Mouse (Mus musculus) macrophage (primary cell): ENCODE results near the gene Arhgef33. TPM values are rescaled to one million over a fixed set of nuclear protein-coding genes. Genes with fewer than 3 reads are reported as not detected.
"Not testable (repeated sequence)": the region's sequence is repeated elsewhere in the genome, so short reads cannot be mapped to it uniquely, and the experiment has no call there.

Experiments
- H3K27ac ChIP-seq: fragments of 350-480 bp; formaldehyde crosslinking; 2 replicates; pipeline ENCODE4 v1.9.0; 2021
- H3K36me3 ChIP-seq: fragments of 350-480 bp; formaldehyde crosslinking; 2 replicates; pipeline ENCODE4 v1.9.0; 2021; ENCODE audit errors: inconsistent target
- H3K4me3 ChIP-seq: fragments of 350-480 bp; formaldehyde crosslinking; 2 replicates; pipeline ENCODE4 v1.9.0; 2021; ENCODE audit errors: inconsistent target
- H3K79me2 ChIP-seq: fragments of 350-480 bp; formaldehyde crosslinking; 2 replicates; pipeline ENCODE4 v1.9.0; 2021; ENCODE audit errors: inconsistent target
- WGBS: methylation state at CpG from one replicate; pipeline ENCODE4 v1.1.7; 2026; ENCODE audit warnings: inconsistent platforms; ENCODE audit not compliant: missing documents; 5-methylcytosine and 5-hydroxymethylcytosine counted together
- polyA plus RNA-seq: library from polyadenylated mRNA; stranded (reverse); fragments of 250-400 nt; gene quantifications from 3 replicates; pipeline ENCODE4 v1.2.4, GENCODE M21; 2018; ENCODE audit warnings: inconsistent platforms

Arhgef33 gene
- polyA plus RNA-seq, 1 experiment from 2014 or later: 0.32 TPM

DNA sequence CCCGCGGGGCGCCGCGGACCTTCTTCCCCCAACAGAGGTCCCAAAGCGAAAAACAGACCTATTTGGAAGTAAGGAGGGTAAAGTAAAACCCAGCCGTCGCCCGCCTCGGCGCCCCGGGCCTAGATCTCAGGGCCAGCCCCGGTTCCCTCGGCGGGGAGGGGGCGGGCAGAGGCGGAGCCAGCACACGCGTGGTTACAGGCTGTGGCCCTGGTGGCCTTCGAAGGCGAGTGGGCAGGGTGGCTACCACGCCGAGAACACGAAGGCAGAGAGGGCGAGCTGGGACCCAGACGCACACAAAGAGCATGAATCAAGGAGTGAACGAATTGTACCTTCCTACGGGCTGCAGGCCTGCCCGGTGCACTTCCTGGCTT lies 66.5 kb downstream of the Arhgef33 start:
- 34% methylated on average over 29 of the region's 29 CpGs for WGBS
- Histone ChIP-seq H3K36me3 (no peaks in the 10 kb centered on the region), H3K4me3 (no peak overlapping the region), H3K79me2 (no peaks in the 10 kb centered on the region), H3K27ac (no peak overlapping the region)

DNA sequence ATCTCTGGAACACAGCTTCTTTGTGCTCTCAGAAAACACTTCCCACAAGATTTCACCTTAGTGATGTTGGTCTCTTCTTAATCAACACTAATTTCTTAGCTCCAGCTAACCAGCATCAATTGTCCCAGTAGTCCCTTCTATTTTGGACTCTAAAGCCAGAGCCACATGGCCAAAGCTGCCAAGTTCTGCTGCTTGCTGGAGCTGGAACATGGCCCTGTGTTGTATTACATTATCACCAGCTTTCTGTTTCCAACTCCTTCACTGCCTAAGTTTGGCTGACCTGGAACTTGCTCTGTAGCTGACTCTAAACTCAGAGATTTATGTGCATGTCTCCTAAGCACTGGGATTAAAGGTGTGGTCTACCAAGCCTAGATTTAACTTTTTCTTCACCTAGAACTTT lies 71.2 kb downstream of the Arhgef33 start:
- not testable (repeated sequence) for H3K27ac ChIP-seq, H3K36me3 ChIP-seq, H3K4me3 ChIP-seq, H3K79me2 ChIP-seq

DNA sequence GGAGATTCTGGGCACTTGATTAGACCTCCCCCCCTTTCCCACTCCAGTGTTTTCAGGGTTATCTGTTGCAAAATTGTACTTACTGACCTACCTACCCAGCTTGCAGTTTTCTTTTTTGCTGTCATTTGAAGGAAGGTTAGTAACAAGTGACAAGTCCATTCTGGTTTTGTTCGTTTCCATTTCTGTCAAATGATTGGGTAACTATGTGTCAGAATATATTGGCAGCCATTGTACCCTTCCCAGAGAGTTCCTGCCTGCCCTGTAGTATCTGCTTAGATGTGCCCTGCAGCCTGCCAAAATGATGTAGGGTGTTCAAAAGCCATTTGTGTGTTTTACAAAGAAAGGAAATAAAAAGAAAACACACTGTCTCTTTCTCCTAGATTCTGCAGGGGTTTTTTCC lies 78.5 kb downstream of the Arhgef33 start:
- Histone ChIP-seq H3K27ac (no peak overlapping the region), H3K4me3 (no peak overlapping the region), H3K79me2 (no peaks in the 10 kb centered on the region), H3K36me3 (no peaks in the 10 kb centered on the region)
- 50% methylated on average over 1 of the region's 1 CpGs for WGBS

DNA sequence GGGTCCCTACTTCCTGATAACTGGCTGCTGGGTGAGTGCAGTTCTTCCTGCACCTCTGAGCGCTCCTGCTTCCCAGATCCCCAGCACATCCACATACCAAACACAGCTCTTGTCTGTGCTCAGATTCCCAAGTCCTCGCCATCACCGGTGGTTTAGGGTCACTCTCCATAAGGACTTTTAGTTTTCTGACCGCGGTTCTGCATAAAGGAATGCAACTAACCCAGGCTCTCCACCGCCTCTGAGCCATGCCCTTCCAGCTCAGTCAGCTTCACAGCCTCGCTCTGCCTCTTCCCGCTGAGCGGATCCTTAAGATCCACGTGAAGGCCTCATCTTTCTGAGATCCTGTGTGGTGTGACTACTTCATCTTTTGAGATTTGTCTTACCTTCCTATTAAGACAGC lies 82.8 kb downstream of the Arhgef33 start:
- H3K36me3 ChIP-seq: no peaks in the 10 kb centered on the region
- no peaks in the 10 kb centered on the region for H3K79me2 ChIP-seq
- no peak overlapping the region for H3K4me3 ChIP-seq
- 94% methylated on average over 10 of the region's 10 CpGs for WGBS
- H3K27ac ChIP-seq: no peak overlapping the region

DNA sequence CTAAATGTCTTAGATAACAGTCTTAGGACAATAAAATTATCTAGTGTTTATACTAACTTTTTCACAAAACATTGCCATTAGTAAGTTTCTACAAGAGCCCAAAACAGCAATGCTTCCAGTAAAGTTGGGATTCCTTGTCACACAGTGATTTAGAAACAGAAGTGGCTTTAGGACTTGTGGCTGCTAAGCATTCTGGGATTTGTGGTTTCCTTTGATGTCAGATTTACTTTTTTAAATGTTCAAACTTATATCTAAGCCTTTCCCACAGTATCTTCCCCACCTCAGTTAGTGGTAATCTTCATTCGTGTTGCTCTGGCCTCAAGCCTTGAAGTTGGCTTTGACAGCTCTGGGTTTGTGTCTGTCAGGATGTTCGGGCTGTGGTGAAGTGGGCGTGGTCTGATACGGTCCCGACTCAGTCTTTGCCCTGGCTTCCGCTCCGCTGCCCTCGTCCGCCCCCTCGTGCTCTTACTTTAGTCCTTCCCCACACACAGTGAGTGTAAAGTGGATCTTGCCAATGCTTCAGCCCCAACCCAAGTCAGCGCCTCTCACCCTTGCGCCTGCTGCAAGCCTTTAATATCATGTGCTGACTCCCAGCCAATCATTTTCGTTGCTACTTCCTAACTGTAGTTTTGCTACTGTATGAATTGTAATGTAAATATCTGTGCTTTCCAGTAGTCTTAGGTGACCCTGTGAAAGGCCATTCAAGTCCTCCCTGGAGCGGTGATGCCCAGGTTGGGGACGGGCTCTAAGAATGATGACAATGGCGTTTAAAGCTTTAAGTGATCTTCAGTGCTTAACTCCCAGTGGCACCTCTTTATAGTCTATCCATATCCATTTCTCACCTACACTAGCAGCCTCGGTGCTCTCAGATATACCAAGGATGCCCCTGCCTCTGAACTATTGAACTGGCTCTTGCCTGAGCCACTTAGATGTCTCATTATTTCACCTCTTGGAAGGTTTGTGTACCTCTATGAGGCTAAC lies 84.5 kb downstream of the Arhgef33 start:
- WGBS: 25% methylated on average over 15 of the region's 17 CpGs
- no peaks in the 10 kb centered on the region for H3K79me2 ChIP-seq
- no peaks in the 10 kb centered on the region for H3K36me3 ChIP-seq
- H3K4me3 ChIP-seq: peak overlapping the region; percentile 35
- 0 out of 2 replicates have a peak overlapping the region, but pooled peaks have one; percentile 7 for H3K27ac ChIP-seq

DNA sequence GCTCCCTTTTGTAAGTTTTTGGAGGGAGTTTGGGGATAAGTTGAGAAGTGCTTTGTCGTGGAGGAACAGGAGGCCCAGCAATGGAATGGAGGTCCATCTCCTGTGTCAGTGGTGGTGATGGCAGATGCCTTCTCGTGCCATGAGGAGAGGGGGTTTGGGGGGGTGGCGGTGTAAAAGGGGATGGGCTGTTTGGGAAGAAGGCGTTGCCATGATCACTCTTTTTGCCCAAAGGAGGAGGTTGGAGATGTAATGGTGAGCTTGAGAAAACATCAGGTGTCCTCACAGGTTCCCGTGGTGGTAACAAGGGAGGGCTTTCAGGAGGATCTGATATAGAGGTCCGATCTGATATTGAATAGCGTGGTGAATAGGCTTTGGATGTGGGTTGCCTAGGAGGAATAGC lies 91.0 kb downstream of the Arhgef33 start:
- no peak overlapping the region for H3K27ac ChIP-seq
- 96% methylated on average over 7 of the region's 7 CpGs for WGBS

DNA sequence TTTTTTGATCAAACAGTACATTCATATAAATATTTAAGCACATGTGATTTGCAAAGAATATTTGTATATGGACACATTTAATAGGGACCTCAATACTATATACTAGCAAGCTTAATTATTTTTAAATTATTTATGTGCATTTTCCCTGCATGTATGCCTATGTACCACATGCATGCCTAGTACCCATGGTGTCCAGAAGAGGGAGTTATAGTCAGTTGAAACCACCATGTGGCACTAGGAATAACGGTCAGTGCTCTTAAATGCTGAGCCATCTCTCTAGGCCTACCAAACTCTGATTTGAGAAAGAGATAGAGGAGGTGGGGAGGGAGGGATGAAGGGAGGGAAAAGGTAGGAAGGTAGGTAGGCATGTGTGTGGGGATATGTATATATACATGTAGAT lies 104.0 kb downstream of the Arhgef33 start:
- H3K36me3 ChIP-seq: peaks cover 74% of the 10 kb centered on the region
- no peak overlapping the region for H3K4me3 ChIP-seq
- 78% methylated on average over 1 of the region's 1 CpGs for WGBS
- H3K27ac ChIP-seq: no peak overlapping the region
- no peaks in the 10 kb centered on the region for H3K79me2 ChIP-seq

More for the DNA sequence above, 91.0 kb downstream of the Arhgef33 start:
- H3K4me3 ChIP-seq: no peak overlapping the region
- H3K79me2 ChIP-seq: no peaks in the 10 kb centered on the region
- H3K36me3 ChIP-seq: peaks cover 20% of the 10 kb centered on the region; the same call in 1 of the 2 replicates

DNA sequence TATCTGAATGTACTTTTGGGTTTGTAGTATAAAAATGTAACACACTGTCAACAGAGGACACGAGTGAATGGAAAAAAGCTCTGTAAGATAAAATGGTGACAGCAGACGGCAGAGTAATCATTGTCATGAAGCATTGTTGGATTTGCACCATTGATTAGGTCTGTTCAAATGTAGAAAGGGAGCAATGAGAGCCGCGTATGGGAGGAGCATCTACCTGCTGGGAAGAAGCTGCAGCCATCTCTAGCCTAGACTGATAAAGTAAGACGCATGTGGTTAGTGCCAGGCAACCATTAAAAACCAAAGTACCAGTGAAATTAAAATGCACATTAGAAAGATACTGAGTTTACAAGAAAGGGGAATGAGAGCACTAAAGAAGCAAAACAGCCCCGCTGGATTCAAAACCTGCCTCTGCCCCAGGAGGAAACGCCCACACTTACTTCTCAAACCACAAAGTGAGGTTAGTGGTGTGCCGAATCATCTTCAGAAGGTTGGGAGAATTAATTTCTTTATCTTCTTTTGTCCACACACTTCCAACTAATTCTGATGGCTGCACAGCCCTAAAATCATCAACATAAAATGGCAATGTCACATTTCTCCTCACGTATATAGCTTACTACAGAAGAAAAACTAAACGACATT lies 111.5 kb downstream of the Arhgef33 start:
- Histone ChIP-seq H3K27ac (no peak overlapping the region), H3K79me2 (no peaks in the 10 kb centered on the region), H3K36me3 (peaks cover 50% of the 10 kb centered on the region), H3K4me3 (no peak overlapping the region)
- 75% methylated on average over 10 of the region's 10 CpGs for WGBS

DNA sequence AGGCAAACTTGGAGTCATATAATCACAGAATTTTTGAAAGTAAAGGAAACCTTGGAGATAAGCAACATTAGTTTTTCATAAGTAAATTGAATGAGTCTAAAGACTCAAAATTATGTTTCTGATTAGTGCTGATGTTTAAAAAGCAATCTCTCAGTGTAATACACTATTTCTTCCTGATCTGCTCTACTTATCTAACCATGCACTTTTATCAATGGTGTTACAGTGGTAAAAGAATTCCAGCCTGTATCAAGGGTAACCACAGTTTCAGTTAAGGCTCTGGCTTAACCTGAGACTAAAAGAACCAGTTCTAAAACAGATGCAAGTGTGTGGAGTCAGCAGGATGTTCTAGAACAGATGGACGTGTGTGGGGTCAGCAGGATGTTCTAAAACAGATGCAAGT lies 113.8 kb downstream of the Arhgef33 start:
- no peaks in the 10 kb centered on the region for H3K79me2 ChIP-seq
- 86% methylated on average over 1 of the region's 1 CpGs for WGBS
- H3K36me3 ChIP-seq: peaks cover 35% of the 10 kb centered on the region
- no peak overlapping the region for H3K27ac ChIP-seq
- no peak overlapping the region for H3K4me3 ChIP-seq

DNA sequence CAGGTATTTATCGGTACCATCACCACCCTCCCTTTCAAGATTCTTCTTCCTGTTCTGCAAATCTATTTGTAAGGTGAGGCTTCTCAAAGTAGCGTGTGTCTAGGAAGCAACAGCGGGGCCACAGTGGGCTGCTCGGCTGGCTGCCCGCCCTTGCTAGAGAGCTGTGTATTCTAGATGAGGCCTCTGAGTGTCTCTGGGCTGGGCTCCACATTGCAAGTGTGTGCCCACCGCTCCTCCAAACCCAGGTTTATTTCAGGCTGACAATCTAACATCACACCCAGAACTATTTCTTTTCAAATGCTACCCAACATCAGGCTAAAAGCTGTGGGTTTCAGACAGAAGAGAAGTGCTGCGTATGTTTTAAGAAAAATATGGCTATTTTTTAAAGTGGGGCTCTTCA lies 119.0 kb downstream of the Arhgef33 start:
- no peak overlapping the region for H3K27ac ChIP-seq
- no peak overlapping the region for H3K4me3 ChIP-seq
- H3K36me3 ChIP-seq: peaks cover 11% of the 10 kb centered on the region
- 98% methylated on average over 7 of the region's 7 CpGs for WGBS
- H3K79me2 ChIP-seq: no peaks in the 10 kb centered on the region

DNA sequence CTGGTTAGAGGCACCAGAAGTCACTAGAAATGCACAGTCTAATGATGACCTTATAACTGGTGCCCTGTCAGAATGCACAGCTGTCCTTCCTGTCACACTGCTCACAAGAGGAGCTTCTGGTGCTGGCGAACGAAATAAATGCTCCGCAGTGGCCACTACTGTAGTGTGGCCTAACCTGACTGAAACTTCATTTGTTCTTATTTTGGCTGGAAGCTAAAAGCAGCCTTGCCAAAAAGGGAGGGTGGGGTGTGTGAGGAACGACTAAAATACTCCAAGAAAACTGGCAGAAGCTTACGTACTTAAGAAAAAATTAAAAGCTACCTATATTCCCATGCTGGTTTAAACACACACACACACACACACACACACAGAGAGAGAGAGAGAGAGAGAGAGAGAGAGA lies 119.7 kb downstream of the Arhgef33 start:
- WGBS: 99% methylated on average over 5 of the region's 5 CpGs
- peaks cover 11% of the 10 kb centered on the region for H3K36me3 ChIP-seq
- H3K27ac ChIP-seq: no peak overlapping the region
- no peak overlapping the region for H3K4me3 ChIP-seq
- no peaks in the 10 kb centered on the region for H3K79me2 ChIP-seq

DNA sequence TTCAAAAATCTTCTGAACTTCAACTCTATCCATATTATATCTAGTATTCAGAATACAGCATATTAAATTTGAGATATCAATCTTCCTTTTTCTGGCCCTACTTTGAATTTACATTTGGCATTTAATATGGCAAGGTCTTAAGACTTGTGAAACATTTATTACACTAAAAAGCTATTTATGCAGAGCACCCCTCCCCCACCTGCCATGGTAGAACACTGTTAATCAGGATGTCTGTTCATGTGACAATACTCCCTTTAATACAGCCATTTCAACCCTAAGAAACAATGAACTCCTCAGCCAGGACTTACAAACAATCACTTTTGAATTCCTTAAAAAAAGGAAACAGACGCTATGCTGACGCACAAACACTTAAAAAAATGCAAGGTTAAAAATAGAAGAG lies 120.8 kb downstream of the Arhgef33 start:
- no peak overlapping the region for H3K4me3 ChIP-seq
- no peak overlapping the region for H3K27ac ChIP-seq
- H3K36me3 ChIP-seq: peaks cover 2% of the 10 kb centered on the region
- 95% methylated on average over 2 of the region's 2 CpGs for WGBS
- H3K79me2 ChIP-seq: no peaks in the 10 kb centered on the region

DNA sequence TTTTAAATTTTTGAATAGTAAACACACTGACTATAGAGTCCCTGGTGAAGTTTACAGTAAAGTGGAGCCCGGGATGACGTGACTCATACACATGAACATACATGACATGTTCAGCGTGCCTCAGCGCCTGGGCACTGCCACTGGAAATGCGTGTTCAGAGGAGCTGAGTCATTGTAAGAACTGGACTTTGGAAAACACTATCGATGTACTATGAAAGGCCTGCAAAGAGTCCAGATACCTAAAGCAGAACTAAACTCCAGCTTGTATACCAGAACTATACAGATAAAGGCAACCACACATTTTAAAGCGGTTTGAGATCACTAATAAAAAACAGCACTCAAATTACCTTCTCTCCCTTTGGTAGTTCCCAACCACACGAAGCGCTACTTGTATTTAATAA lies 124.8 kb downstream of the Arhgef33 start:
- no peaks in the 10 kb centered on the region for H3K79me2 ChIP-seq
- 93% methylated on average over 9 of the region's 9 CpGs for WGBS
- H3K36me3 ChIP-seq: peaks cover 9% of the 10 kb centered on the region

DNA sequence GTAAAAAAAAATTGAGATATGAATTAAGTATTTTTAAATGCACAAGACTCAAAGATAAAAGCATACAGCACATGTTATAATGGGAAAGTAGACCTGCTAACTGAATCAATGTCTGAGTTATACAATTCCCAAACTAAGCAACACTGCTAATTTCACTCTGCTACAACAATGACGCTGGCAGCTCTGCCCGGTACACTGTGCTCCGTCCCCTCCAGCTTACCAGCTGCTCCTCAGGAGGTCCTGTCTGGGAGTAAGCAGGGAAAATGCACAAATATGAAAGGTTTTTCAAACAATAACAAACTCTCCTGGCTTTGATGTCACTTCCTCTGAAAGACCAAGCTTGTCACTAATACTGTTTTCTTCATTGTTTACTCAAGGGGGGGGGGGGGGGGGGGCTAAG lies 127.2 kb downstream of the Arhgef33 start:
- Histone ChIP-seq H3K79me2 (no peaks in the 10 kb centered on the region), H3K36me3 (peaks cover 12% of the 10 kb centered on the region), H3K27ac (no peak overlapping the region), H3K4me3 (no peak overlapping the region)
- 94% methylated on average over 3 of the region's 3 CpGs for WGBS

More for the DNA sequence above, 124.8 kb downstream of the Arhgef33 start:
- Histone ChIP-seq H3K4me3 (no peak overlapping the region), H3K27ac (no peak overlapping the region)

DNA sequence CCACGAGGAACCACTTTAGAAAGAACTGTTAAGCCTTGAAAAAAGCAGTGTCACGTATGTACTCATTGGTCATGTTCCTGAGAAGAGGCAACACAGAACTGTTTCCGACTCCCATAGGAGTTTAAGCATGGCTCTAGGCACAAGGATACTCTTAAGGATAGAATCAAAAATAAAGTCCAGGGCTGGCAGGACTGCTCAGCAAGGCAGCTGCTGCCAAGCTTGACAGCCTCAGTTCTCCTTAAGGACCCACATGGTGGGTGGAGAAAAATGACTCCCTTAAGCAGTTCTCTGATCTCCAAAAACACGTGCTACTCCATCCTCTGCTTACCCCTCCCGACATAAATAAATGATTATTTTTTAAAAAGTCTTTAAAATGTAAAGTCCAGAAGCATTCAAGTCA lies 128.5 kb downstream of the Arhgef33 start:
- H3K4me3 ChIP-seq: no peak overlapping the region
- H3K36me3 ChIP-seq: peaks cover 12% of the 10 kb centered on the region
- no peaks in the 10 kb centered on the region for H3K79me2 ChIP-seq
- H3K27ac ChIP-seq: no peak overlapping the region
- 92% methylated on average over 5 of the region's 5 CpGs for WGBS
